Mouse (Mus musculus): ENCODE results near the gene 1700013F07Rik. TPM values are rescaled to one million over a fixed set of nuclear protein-coding genes. Genes with fewer than 3 reads are reported as not detected.

1700013F07Rik gene
- polyA plus RNA-seq, 1 experiment from 2014 or later: 4.4 TPM

DNA sequence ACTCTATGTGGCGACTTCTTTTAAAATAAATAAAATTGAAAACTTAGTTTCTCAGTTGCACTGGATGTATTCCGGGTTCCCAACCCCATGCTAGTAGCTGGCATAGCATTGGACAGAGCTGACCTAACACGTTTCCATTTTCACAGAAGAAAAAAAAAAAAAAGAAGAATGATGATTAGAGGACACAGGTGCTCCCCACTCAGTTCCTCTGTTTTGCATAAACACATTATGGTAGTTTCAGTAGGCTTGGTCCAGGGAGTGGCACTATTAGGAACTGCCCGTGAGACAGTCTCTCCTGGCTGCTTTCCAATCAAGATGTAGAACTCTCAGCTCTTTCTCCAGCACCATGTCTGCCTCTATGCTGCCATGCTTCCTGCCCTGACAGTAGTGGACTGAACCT lies 50.6 kb downstream of the 1700013F07Rik start:
- WGBS: 82% methylated on average over 4 of the region's 4 CpGs
- H3K4me2 ChIP-seq (ENCODE audit: low read length): no peak overlapping the region
- no peaks in the 10 kb centered on the region for H3K4me1 ChIP-seq (ENCODE audit: control insufficient read depth, insufficient read depth, low read length)
- ATAC-seq: no peak
- no peak overlapping the region for H3K9ac ChIP-seq (ENCODE audit: low read depth, low read length)
- no peak overlapping the region for H3K27ac ChIP-seq (ENCODE audit: low read length)
- no peak overlapping the region for H3K4me3 ChIP-seq (ENCODE audit: low read depth, low read length)
- no peaks in the 10 kb centered on the region for H3K27me3 ChIP-seq (ENCODE audit: control insufficient read depth, insufficient read depth, low read depth, low read length)
- H3K36me3 ChIP-seq (ENCODE audit: control insufficient read depth, insufficient read depth, low read length): no peaks in the 10 kb centered on the region
- no peaks in the 10 kb centered on the region for H3K9me3 ChIP-seq (replicated peaks; ENCODE audit: control insufficient read depth, low read length, poor library complexity, severe bottlenecking)

DNA sequence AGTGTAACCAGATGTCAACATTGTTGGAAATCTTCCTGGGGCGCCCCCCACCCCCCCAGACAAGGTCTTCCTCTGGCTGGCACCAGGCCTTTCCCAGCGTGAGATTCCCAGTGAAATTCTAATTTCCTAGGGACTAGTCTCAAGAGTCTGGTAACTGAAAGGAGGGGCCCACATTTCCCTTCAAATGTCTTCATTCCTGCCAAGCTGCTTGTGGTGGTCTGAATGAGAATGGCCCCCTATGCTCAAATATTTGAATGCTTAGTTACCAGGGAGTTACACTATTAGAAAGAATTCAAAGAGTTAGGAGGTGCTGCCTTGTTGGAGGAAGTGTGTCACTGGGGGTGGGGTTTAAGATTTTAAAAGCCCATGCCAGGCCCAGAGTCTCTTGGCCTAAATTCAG lies 54.5 kb downstream of the 1700013F07Rik start:
- no peak for ATAC-seq
- Histone ChIP-seq H3K36me3 (ENCODE audit: control insufficient read depth, insufficient read depth, low read length) (no peaks in the 10 kb centered on the region), H3K27ac (ENCODE audit: low read length) (no peak overlapping the region), H3K4me3 (ENCODE audit: low read depth, low read length) (no peak overlapping the region), H3K9me3 (replicated peaks; ENCODE audit: control insufficient read depth, low read length, poor library complexity, severe bottlenecking) (no peaks in the 10 kb centered on the region), H3K4me1 (ENCODE audit: control insufficient read depth, insufficient read depth, low read length) (peaks cover 5% of the 10 kb centered on the region), H3K9ac (ENCODE audit: low read depth, low read length) (no peak overlapping the region), H3K4me2 (ENCODE audit: low read length) (no peak overlapping the region), H3K27me3 (ENCODE audit: control insufficient read depth, insufficient read depth, low read depth, low read length) (no peaks in the 10 kb centered on the region)
- WGBS: 41% methylated on average over 2 of the region's 2 CpGs

DNA sequence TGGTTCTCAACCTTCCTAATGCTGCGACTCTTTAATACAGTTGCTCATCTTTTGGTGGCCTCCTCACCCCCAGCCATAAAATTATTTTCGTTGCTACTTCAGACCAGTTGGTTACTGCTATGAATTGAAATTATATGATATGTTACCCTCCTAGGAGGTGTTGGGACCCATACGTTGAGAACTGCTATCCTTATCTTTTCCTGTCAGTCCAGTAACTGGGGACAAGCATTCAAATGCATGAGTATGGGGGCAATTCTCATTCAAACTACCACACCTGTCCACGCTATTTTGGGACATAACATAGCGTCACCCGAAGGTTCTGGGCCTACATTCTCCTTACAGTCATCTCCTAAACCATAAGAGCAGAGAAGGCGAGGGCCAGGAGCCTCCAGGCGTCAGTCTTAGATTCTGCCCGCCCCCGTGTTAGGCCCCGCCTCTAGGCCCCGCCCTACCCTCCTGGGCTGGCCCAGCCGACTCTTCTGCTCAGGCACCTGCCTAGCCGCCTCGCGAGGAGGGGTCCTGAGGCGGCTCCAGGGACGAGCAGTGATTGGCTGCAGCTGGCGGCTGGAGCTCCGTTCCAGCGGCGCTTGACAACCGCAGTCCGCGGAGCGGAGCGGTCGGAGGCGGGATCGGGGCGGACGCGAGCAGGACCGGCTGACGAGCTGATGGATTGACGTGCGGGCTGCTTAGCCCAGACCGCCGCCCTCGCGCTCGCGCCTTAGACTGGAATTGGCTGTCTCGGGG lies 57.0 kb downstream of the 1700013F07Rik start, which contains the start of gene Wdr47:
Gene Wdr47 (plus strand): TSS at position 494 of the 744 bp plus-strand sequence.
- 5% methylated on average over 41 of the region's 44 CpGs for WGBS
- H3K4me2 ChIP-seq (ENCODE audit: low read length): peak within 1 kb of the TSS; percentile 59
- ATAC-seq: peak; percentile 99

DNA sequence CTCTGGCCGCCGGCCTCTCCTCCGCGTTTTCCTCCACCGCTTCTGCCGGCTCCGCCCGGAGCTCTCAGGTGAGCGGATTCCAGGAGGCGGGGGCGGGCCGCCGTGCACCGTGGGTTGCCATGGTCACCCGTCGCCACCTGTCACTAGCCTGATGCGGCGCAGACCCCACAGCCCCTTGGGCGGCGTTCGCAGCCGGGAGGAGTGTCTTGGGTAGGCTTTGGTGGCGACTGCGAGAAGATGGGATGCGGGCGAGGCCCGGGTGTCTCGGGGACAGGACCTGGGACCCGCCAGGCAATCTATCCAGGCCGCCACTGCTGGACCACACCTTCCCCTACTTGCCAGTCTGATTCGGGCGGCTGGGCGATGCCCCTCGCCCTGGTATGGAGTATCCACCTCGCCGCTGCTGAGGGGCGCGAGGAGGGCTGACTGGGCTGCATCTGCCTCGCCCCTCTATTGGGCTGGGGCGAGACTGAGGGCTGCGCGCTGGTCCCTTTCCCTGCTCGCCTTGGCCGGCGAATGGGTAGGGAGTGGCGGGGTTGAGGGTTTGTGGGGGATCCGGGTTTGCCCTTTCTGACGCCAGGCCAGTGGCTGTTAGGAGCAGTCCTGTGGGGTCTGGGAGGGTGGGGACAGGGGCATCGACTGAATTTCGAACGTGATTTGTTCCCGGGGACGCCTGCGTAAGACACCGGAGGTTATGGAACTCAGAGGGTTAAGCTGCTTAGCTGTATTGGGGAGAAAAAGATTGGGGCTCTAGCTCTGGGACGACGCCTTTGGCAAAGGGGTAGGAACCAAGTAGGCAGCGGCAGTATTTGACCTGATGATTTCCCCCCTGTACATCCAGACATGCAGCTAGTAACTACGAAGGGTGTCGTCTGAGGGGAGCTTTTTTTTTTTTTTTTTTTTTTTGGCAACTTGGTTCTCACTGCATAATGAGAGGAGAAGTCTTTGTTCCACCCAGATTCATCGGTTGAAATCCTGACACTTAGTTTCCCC lies 57.9 kb downstream of the 1700013F07Rik start:
- no peaks in the 10 kb centered on the region for H3K27me3 ChIP-seq (ENCODE audit: control insufficient read depth, insufficient read depth, low read depth, low read length)
- peak overlapping the region; percentile 95 for H3K27ac ChIP-seq (ENCODE audit: low read length)
- H3K4me3 ChIP-seq (ENCODE audit: low read depth, low read length): peak overlapping the region; percentile 98
- peak overlapping the region; percentile 59 for H3K4me2 ChIP-seq (ENCODE audit: low read length)
- H3K36me3 ChIP-seq (ENCODE audit: control insufficient read depth, insufficient read depth, low read length): no peaks in the 10 kb centered on the region
- under 1% methylated on average over 57 of the region's 61 CpGs for WGBS
- ATAC-seq: peak; percentile 90
- peaks cover 10% of the 10 kb centered on the region for H3K4me1 ChIP-seq (ENCODE audit: control insufficient read depth, insufficient read depth, low read length)
- H3K9ac ChIP-seq (ENCODE audit: low read depth, low read length): peak overlapping the region; percentile 98
- H3K9me3 ChIP-seq (replicated peaks; ENCODE audit: control insufficient read depth, low read length, poor library complexity, severe bottlenecking): no peaks in the 10 kb centered on the region

More for the DNA sequence above, 57.0 kb downstream of the 1700013F07Rik start, which contains the start of gene Wdr47:
- Histone ChIP-seq H3K4me3 (ENCODE audit: low read depth, low read length) (peak within 1 kb of the TSS; percentile 98), H3K27ac (ENCODE audit: low read length) (peak within 1 kb of the TSS; percentile 95), H3K9me3 (replicated peaks; ENCODE audit: control insufficient read depth, low read length, poor library complexity, severe bottlenecking) (no peaks in the 10 kb centered on the region), H3K27me3 (ENCODE audit: control insufficient read depth, insufficient read depth, low read depth, low read length) (no peaks in the 10 kb centered on the region), H3K9ac (ENCODE audit: low read depth, low read length) (peak within 1 kb of the TSS; percentile 98), H3K36me3 (ENCODE audit: control insufficient read depth, insufficient read depth, low read length) (no peaks in the 10 kb centered on the region), H3K4me1 (ENCODE audit: control insufficient read depth, insufficient read depth, low read length) (peaks cover 8% of the 10 kb centered on the region)

Small RNAs within 50 kb of the gene (microRNA-seq; reads per million reads assigned to microRNA genes)
- gene Gm22860: not detected

Other genes starting within 250 kb of the 1700013F07Rik start
- gene Mybphl, start 169.2 kb upstream of the 1700013F07Rik start, polyA plus RNA-seq (2015; fragmentation: Nextera tagmentation; extraction: Ambion mirVana): not detected in 2 replicates
- gene Psrc1, start 150.3 kb upstream of the 1700013F07Rik start, polyA plus RNA-seq (2015; fragmentation: Nextera tagmentation; extraction: Ambion mirVana): 3.9 and 5.2 TPM in 2 replicates
- gene Celsr2, start 118.6 kb upstream of the 1700013F07Rik start, polyA plus RNA-seq (2015; fragmentation: Nextera tagmentation; extraction: Ambion mirVana): 27.9 and 33.2 TPM in 2 replicates
- 217 and 220 TPM in 2 replicates for gene Sars, start 88.9 kb upstream of the 1700013F07Rik start, polyA plus RNA-seq (2015; fragmentation: Nextera tagmentation; extraction: Ambion mirVana)
- 20.8 and 21.5 TPM in 2 replicates for gene 5330417C22Rik, start 2.4 kb downstream of the 1700013F07Rik start, polyA plus RNA-seq (2015; fragmentation: Nextera tagmentation; extraction: Ambion mirVana)
- 55.8 and 60.3 TPM in 2 replicates for gene Tmem167b, start 28.3 kb downstream of the 1700013F07Rik start, polyA plus RNA-seq (2015; fragmentation: Nextera tagmentation; extraction: Ambion mirVana)
- gene Taf13, start 37.5 kb downstream of the 1700013F07Rik start, polyA plus RNA-seq (2015; fragmentation: Nextera tagmentation; extraction: Ambion mirVana): 55.5 and 59.1 TPM in 2 replicates
- 124 and 128 TPM in 2 replicates for gene Wdr47, start 57.1 kb downstream of the 1700013F07Rik start, polyA plus RNA-seq (2015; fragmentation: Nextera tagmentation; extraction: Ambion mirVana)
- gene Clcc1, start 119.8 kb downstream of the 1700013F07Rik start, polyA plus RNA-seq (2015; fragmentation: Nextera tagmentation; extraction: Ambion mirVana): 41.4 and 43.4 TPM in 2 replicates
- gene Gpsm2, start 188.2 kb downstream of the 1700013F07Rik start, polyA plus RNA-seq (2015; fragmentation: Nextera tagmentation; extraction: Ambion mirVana): 16.6 and 19.4 TPM in 2 replicates
- gene Aknad1, start 205.5 kb downstream of the 1700013F07Rik start, polyA plus RNA-seq (2015; fragmentation: Nextera tagmentation; extraction: Ambion mirVana): not detected in 2 replicates

Measured in midbrain, embryonic 16.5 days (tissue).